In the genomic region with DNA sequence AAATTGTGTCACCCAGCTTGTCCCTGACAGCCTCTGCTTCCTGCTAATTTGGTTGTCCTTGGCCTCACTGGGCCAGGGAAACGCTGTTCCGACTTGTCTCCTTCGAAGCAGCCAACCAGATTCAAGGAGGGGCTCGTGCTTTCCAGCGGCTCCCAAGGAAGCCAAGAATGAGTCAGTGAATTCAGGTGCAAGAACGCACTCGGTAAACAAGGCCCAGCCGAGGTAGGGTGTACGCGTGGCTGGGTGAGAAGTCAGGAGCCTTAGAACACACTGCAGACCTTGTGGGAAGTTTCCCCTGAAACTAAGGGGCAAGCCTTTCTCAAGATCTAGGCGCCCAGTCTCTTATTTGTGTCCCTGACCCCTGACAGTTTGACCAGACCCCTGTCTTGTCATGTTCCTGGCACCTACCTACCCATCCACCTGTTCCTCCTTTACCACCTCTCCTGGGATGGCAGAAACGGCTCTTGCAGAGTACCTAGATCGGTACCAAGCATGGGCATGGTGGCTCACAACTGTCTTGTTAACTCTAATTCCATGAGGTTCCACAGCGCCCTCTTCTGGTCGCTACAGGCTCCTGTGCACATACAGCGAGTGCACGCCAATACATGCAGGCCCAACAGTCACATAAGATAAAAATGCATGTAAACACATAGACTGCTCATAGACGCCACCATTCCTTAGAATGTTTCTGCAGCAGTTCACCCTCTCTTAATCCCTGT, we compare ENCODE assay signal across 8 mouse cellular contexts. TPM values are rescaled to one million over a fixed set of nuclear protein-coding genes. Genes with fewer than 3 reads are reported as not detected.
A peak's percentile ranks its signal among the peaks of the same experiment; 100 is the strongest.
DNase-seq lines count a peak whose midpoint lies in the region; ATAC-seq and TF ChIP-seq lines count a peak whose summit lies in the region.

A gene (minus strand): TSS at position 10 of the 719 bp plus-strand sequence.

- no peaks in the 10 kb centered on the region for H3K27me3 ChIP-seq in embryonic facial prominence, embryonic 13.5 days
- no peaks in the 10 kb centered on the region for H3K27me3 ChIP-seq in liver, adult 2 months (ENCODE audit: control insufficient read depth, insufficient read depth, low read length)
- no peaks in the 10 kb centered on the region for H3K27me3 ChIP-seq in stomach, embryonic 16.5 days (ENCODE audit: control insufficient read depth, insufficient read depth, low read length)

- no peak within 1 kb of the TSS for H3K4me2 ChIP-seq in embryonic facial prominence, embryonic 13.5 days
- H3K4me2 ChIP-seq in stomach, embryonic 16.5 days (ENCODE audit: low read depth, low read length), result peak within 1 kb of the TSS; percentile 44

- no peaks in the 10 kb centered on the region for H3K36me3 ChIP-seq in embryonic facial prominence, embryonic 13.5 days
- H3K36me3 ChIP-seq in liver, adult 2 months (ENCODE audit: control insufficient read depth, insufficient read depth, low read length), result no peaks in the 10 kb centered on the region
- H3K36me3 ChIP-seq in stomach, embryonic 16.5 days (ENCODE audit: control insufficient read depth, insufficient read depth, low read length), result no peaks in the 10 kb centered on the region

- H3K4me3 ChIP-seq in embryonic facial prominence, embryonic 13.5 days, result no peak within 1 kb of the TSS
- H3K4me3 ChIP-seq in liver, adult 2 months (ENCODE audit: insufficient read depth, low read depth, low read length), result no peak within 1 kb of the TSS
- peak within 1 kb of the TSS; percentile 35 for H3K4me3 ChIP-seq in stomach, embryonic 16.5 days (replicated peaks; ENCODE audit: low read length)

- no peaks in the 10 kb centered on the region for H3K4me1 ChIP-seq in embryonic facial prominence, embryonic 13.5 days
- H3K4me1 ChIP-seq in liver, adult 2 months (ENCODE audit: control insufficient read depth, insufficient read depth, low read length), result no peaks in the 10 kb centered on the region
- peaks cover 3% of the 10 kb centered on the region; the same call in 1 of the 2 replicates for H3K4me1 ChIP-seq in stomach, embryonic 16.5 days (ENCODE audit: control insufficient read depth, insufficient read depth, low read length)

- no peak for ATAC-seq in embryonic facial prominence, embryonic 13.5 days (ENCODE audit: insufficient number of reproducible peaks, insufficient read depth, low FRiP score, low TSS enrichment, low read depth)
- peak; percentile 47; the same call in 1 of the 2 replicates for ATAC-seq in monocyte, adult 5-6 weeks (replicated peaks; ENCODE audit: insufficient number of reproducible peaks, low FRiP score, low TSS enrichment, poor library complexity, severe bottlenecking)
- peak; percentile 95 for ATAC-seq in stomach, embryonic 16.5 days (ENCODE audit: insufficient read depth, low FRiP score)

- no peak for TF ChIP-seq POLR2A in liver, adult 2 months (IDR thresholded peaks at IDR 0.05; ENCODE audit: extremely low read depth, insufficient read depth, low read length)

- WGBS in embryonic facial prominence, embryonic 13.5 days, result 19% methylated on average over 18 of the region's 18 CpGs
- WGBS in liver, adult 2 months, result 50% methylated on average over 18 of the region's 18 CpGs
- WGBS in stomach, embryonic 16.5 days, result 24% methylated on average over 18 of the region's 18 CpGs

- no peak within 1 kb of the TSS for H3K27ac ChIP-seq in embryonic facial prominence, embryonic 13.5 days
- no peak within 1 kb of the TSS for H3K27ac ChIP-seq in liver, adult 2 months (replicated peaks; ENCODE audit: insufficient read depth, low read depth, low read length)
- H3K27ac ChIP-seq in stomach, embryonic 16.5 days (ENCODE audit: low read length), result peak within 1 kb of the TSS; percentile 98

- no peak within 1 kb of the TSS for H3K9ac ChIP-seq in embryonic facial prominence, embryonic 13.5 days
- H3K9ac ChIP-seq in liver, adult 2 months (ENCODE audit: low read depth, low read length), result no peak within 1 kb of the TSS
- peak within 1 kb of the TSS; percentile 51 for H3K9ac ChIP-seq in stomach, embryonic 16.5 days (ENCODE audit: low read length)

- no peaks in the 10 kb centered on the region for H3K9me3 ChIP-seq in embryonic facial prominence, embryonic 13.5 days
- no peaks in the 10 kb centered on the region for H3K9me3 ChIP-seq in stomach, embryonic 16.5 days (replicated peaks; ENCODE audit: control insufficient read depth, low read length)

- H3K79me2 ChIP-seq in liver, adult 2 months (ENCODE audit: control insufficient read depth, insufficient read depth, low read length), result no peaks in the 10 kb centered on the region

- TF ChIP-seq CTCF in liver, adult 2 months (IDR thresholded peaks at IDR 0.05; ENCODE audit: low read depth, low read length), result peak; percentile 89

- DNase-seq in layer of hippocampus, adult 11-12 months (ENCODE audit: low spot score), result peak; percentile 84
- no peak for DNase-seq in layer of hippocampus, adult 9-10 months (ENCODE audit: low spot score)
- peak; percentile 69 for DNase-seq in heart, adult 8-10 months (ENCODE audit: low spot score)
- peak; percentile 77 for DNase-seq in kidney, adult 9 months
- DNase-seq in liver, adult 2 months (ENCODE audit: extremely low read depth, low read depth, low spot score), result peak; percentile 82

RNA-seq across cellular contexts. Expression of the gene that starts here (rescaled TPM):
- polyA plus RNA-seq in embryonic facial prominence, embryonic 13.5 days (2015; fragmentation: Nextera tagmentation; extraction: Ambion mirVana), result 15.6 and 16.4 TPM in 2 replicates
- total RNA-seq in heart, adult 8-10 months (2022), result 10 to 100 TPM; 42.9 to 61.1 (median 50.7) TPM
- total RNA-seq in liver, adult 2 months (2014; rRNA removed), result 24.0 and 27.7 TPM in 2 replicates
- polyA plus RNA-seq in liver, adult 2 months (2012; rRNA removed), result 15.8 and 17.0 TPM in 2 replicates
- total RNA-seq in monocyte, adult 5-6 weeks (2017), result 7.1 to 18.2 TPM (median 16.3 TPM) in 3 replicates
- polyA plus RNA-seq in stomach, embryonic 16.5 days (2015; fragmentation: Nextera tagmentation; extraction: Ambion mirVana), result 46.8 and 56.9 TPM in 2 replicates
